Mouse (Mus musculus): Measurements from ENCODE around the gene Cadps2. TPM values are rescaled to one million over a fixed set of nuclear protein-coding genes. Genes with fewer than 3 reads are reported as not detected.

Gene Cadps2
- total and polyA plus RNA-seq, 2 experiments from 2014 or later, result 7.3 to 23.0 TPM

GRCm38 (mm10) chr6:23383004-23383347 is 456.2 kb downstream of the Cadps2 start:
- H3K4me3 ChIP-seq (ENCODE audit: low read depth, low read length), result no peak overlapping the region
- H3K9me3 ChIP-seq (ENCODE audit: low read length), result no peaks in the 10 kb centered on the region
- H3K27ac ChIP-seq (ENCODE audit: low read depth, low read length), result no peak overlapping the region
- peak; percentile 34; the same call in 1 of the 2 replicates for ATAC-seq (ENCODE audit: low FRiP score)
- no peak for DNase-seq (ENCODE audit: low spot score)
- H3K36me3 ChIP-seq (ENCODE audit: insufficient read depth, low read length), result no peaks in the 10 kb centered on the region
- H3K9ac ChIP-seq (replicated peaks; ENCODE audit: low read length, poor library complexity, severe bottlenecking), result no peak overlapping the region
- H3K4me2 ChIP-seq (ENCODE audit: low read depth, low read length, poor library complexity, severe bottlenecking), result peak overlapping the region; percentile 38; the same call in 1 of the 2 replicates
- 34% methylated on average over 1 of the region's 1 CpGs for WGBS
- no peak for TF ChIP-seq CTCF (IDR thresholded peaks at IDR 0.05)
- H3K4me1 ChIP-seq (ENCODE audit: insufficient read depth, low read length), result peaks cover 4% of the 10 kb centered on the region; the same call in 1 of the 2 replicates
- peaks cover 21% of the 10 kb centered on the region; the same call in 1 of the 2 replicates for H3K27me3 ChIP-seq (ENCODE audit: insufficient read depth, low read length)

GRCm38 (mm10) chr6:23382283-23383003 is 456.8 kb downstream of the Cadps2 start:
- ATAC-seq (ENCODE audit: low FRiP score), result peak; percentile 41; the same call in 1 of the 2 replicates
- Histone ChIP-seq H3K9ac (replicated peaks; ENCODE audit: low read length, poor library complexity, severe bottlenecking) (no peak overlapping the region), H3K4me1 (ENCODE audit: insufficient read depth, low read length) (peaks cover 4% of the 10 kb centered on the region; the same call in 1 of the 2 replicates), H3K9me3 (ENCODE audit: low read length) (no peaks in the 10 kb centered on the region), H3K4me2 (ENCODE audit: low read depth, low read length, poor library complexity, severe bottlenecking) (peak overlapping the region; percentile 38), H3K4me3 (ENCODE audit: low read depth, low read length) (no peak overlapping the region), H3K36me3 (ENCODE audit: insufficient read depth, low read length) (no peaks in the 10 kb centered on the region), H3K27me3 (ENCODE audit: insufficient read depth, low read length) (peaks cover 21% of the 10 kb centered on the region; the same call in 1 of the 2 replicates), H3K27ac (ENCODE audit: low read depth, low read length) (no peak overlapping the region)
- WGBS, result 13% methylated on average over 12 of the region's 12 CpGs
- no peak for TF ChIP-seq CTCF (IDR thresholded peaks at IDR 0.05)
- DNase-seq (ENCODE audit: low spot score), result peak; percentile 41

- DNase-seq (ENCODE audit: low spot score) (no peak), ATAC-seq (ENCODE audit: low FRiP score) (no peak)
- 93% methylated on average over 7 of the region's 7 CpGs for WGBS
- Histone ChIP-seq H3K9me3 (ENCODE audit: low read length) (no peaks in the 10 kb centered on the region), H3K4me1 (ENCODE audit: insufficient read depth, low read length) (no peaks in the 10 kb centered on the region), H3K4me2 (ENCODE audit: low read depth, low read length, poor library complexity, severe bottlenecking) (no peak overlapping the region), H3K36me3 (ENCODE audit: insufficient read depth, low read length) (no peaks in the 10 kb centered on the region), H3K27ac (ENCODE audit: low read depth, low read length) (no peak overlapping the region), H3K4me3 (ENCODE audit: low read depth, low read length) (no peak overlapping the region), H3K9ac (replicated peaks; ENCODE audit: low read length, poor library complexity, severe bottlenecking) (no peak overlapping the region), H3K27me3 (ENCODE audit: insufficient read depth, low read length) (no peaks in the 10 kb centered on the region)
- TF ChIP-seq CTCF (IDR thresholded peaks at IDR 0.05), result no peak
Measured at GRCm38 (mm10) chr6:23376327-23376726, 462.9 kb downstream of the Cadps2 start.

GRCm38 (mm10) chr6:23361842-23362451 is 477.3 kb downstream of the Cadps2 start:
- Histone ChIP-seq H3K27ac (ENCODE audit: low read depth, low read length) (no peak overlapping the region), H3K27me3 (ENCODE audit: insufficient read depth, low read length) (no peaks in the 10 kb centered on the region), H3K4me2 (ENCODE audit: low read depth, low read length, poor library complexity, severe bottlenecking) (no peak overlapping the region), H3K9me3 (ENCODE audit: low read length) (no peaks in the 10 kb centered on the region), H3K36me3 (ENCODE audit: insufficient read depth, low read length) (no peaks in the 10 kb centered on the region), H3K4me1 (ENCODE audit: insufficient read depth, low read length) (no peaks in the 10 kb centered on the region), H3K9ac (replicated peaks; ENCODE audit: low read length, poor library complexity, severe bottlenecking) (no peak overlapping the region), H3K4me3 (ENCODE audit: low read depth, low read length) (no peak overlapping the region)
- DNase-seq (ENCODE audit: low spot score) (no peak), ATAC-seq (ENCODE audit: low FRiP score) (no peak)
- no peak for TF ChIP-seq CTCF (IDR thresholded peaks at IDR 0.05)
- WGBS, result 52% methylated on average over 8 of the region's 8 CpGs

GRCm38 (mm10) chr6:23360596-23360995 is 478.6 kb downstream of the Cadps2 start:
- H3K9ac ChIP-seq (replicated peaks; ENCODE audit: low read length, poor library complexity, severe bottlenecking), result no peak overlapping the region
- DNase-seq (ENCODE audit: low spot score) (no peak), ATAC-seq (ENCODE audit: low FRiP score) (no peak)
- no peaks in the 10 kb centered on the region for H3K4me1 ChIP-seq (ENCODE audit: insufficient read depth, low read length)
- no peak overlapping the region for H3K4me3 ChIP-seq (ENCODE audit: low read depth, low read length)
- no peaks in the 10 kb centered on the region for H3K27me3 ChIP-seq (ENCODE audit: insufficient read depth, low read length)
- no peaks in the 10 kb centered on the region for H3K36me3 ChIP-seq (ENCODE audit: insufficient read depth, low read length)
- H3K9me3 ChIP-seq (ENCODE audit: low read length), result no peaks in the 10 kb centered on the region
- H3K27ac ChIP-seq (ENCODE audit: low read depth, low read length), result no peak overlapping the region
- 67% methylated on average over 2 of the region's 2 CpGs for WGBS
- H3K4me2 ChIP-seq (ENCODE audit: low read depth, low read length, poor library complexity, severe bottlenecking), result no peak overlapping the region
- TF ChIP-seq CTCF (IDR thresholded peaks at IDR 0.05), result no peak

- H3K4me3 ChIP-seq (ENCODE audit: low read depth, low read length), result no peak overlapping the region
- no peaks in the 10 kb centered on the region for H3K9me3 ChIP-seq (ENCODE audit: low read length)
- no peak overlapping the region for H3K9ac ChIP-seq (replicated peaks; ENCODE audit: low read length, poor library complexity, severe bottlenecking)
- no peaks in the 10 kb centered on the region for H3K4me1 ChIP-seq (ENCODE audit: insufficient read depth, low read length)
- H3K27me3 ChIP-seq (ENCODE audit: insufficient read depth, low read length), result no peaks in the 10 kb centered on the region
- no peak overlapping the region for H3K4me2 ChIP-seq (ENCODE audit: low read depth, low read length, poor library complexity, severe bottlenecking)
- H3K27ac ChIP-seq (ENCODE audit: low read depth, low read length), result no peak overlapping the region
- no peaks in the 10 kb centered on the region for H3K36me3 ChIP-seq (ENCODE audit: insufficient read depth, low read length)
- 36% methylated on average over 4 of the region's 4 CpGs for WGBS
- ATAC-seq (ENCODE audit: low FRiP score) (no peak), DNase-seq (ENCODE audit: low spot score) (no peak)
- TF ChIP-seq CTCF (IDR thresholded peaks at IDR 0.05), result no peak
Measured at GRCm38 (mm10) chr6:23356141-23356540, 483.1 kb downstream of the Cadps2 start.

All from midbrain, postnatal 0 days (tissue).